ENCODE assay signal across 9 mouse cellular contexts in genomic region chr1:181379664-181380063, GRCm38 (mm10). TPM values are rescaled to one million over a fixed set of nuclear protein-coding genes. Genes with fewer than 3 reads are reported as not detected.
DNase-seq lines count a peak whose midpoint lies in the region; ATAC-seq and TF ChIP-seq lines count a peak whose summit lies in the region.
"Had no signal": no experiment of that assay in that cellular context is flagged by ENCODE, and none has a peak within 500 bp of the region (broad histone marks: within the 10 kb centered on the region; RNA-seq: fewer than 3 reads in every experiment).

No protein-coding gene starts in this region.

- no peaks in the 10 kb centered on the region for H3K9me3 ChIP-seq in midbrain, embryonic 16.5 days (replicated peaks; ENCODE audit: control insufficient read depth, low read length, poor library complexity, severe bottlenecking)
- H3K9me3 ChIP-seq: embryonic facial prominence, embryonic 15.5 days had no signal

- no peak overlapping the region for H3K4me3 ChIP-seq in midbrain, embryonic 16.5 days (ENCODE audit: low read depth, low read length)
- no peak overlapping the region for H3K4me3 ChIP-seq in thymus, adult 2 months (ENCODE audit: control insufficient read depth, insufficient read depth, low read length)
- H3K4me3 ChIP-seq: embryonic facial prominence, embryonic 15.5 days had no signal

- no peak for TF ChIP-seq POLR2A in thymus, adult 2 months (IDR thresholded peaks at IDR 0.05; ENCODE audit: control insufficient read depth, extremely low read depth, insufficient read depth, low read length, poor library complexity)

- no peak overlapping the region for H3K4me2 ChIP-seq in midbrain, embryonic 16.5 days (ENCODE audit: low read length)
- H3K4me2 ChIP-seq: embryonic facial prominence, embryonic 15.5 days had no signal

- WGBS in midbrain, embryonic 16.5 days: 26% methylated on average over 8 of the region's 8 CpGs
- WGBS in thymus, adult 2 months: 55% methylated on average over 8 of the region's 8 CpGs

- H3K9ac ChIP-seq in midbrain, embryonic 16.5 days (ENCODE audit: low read depth, low read length): no peak overlapping the region
- H3K9ac ChIP-seq: embryonic facial prominence, embryonic 15.5 days had no signal

- H3K27me3 ChIP-seq in Patski: peaks cover 7% of the 10 kb centered on the region
- H3K27me3 ChIP-seq in midbrain, embryonic 16.5 days (ENCODE audit: control insufficient read depth, insufficient read depth, low read depth, low read length): no peaks in the 10 kb centered on the region
- H3K27me3 ChIP-seq in thymus, adult 2 months (ENCODE audit: control insufficient read depth, insufficient read depth, low read length): no peaks in the 10 kb centered on the region

- peak; percentile 41 for DNase-seq in layer of hippocampus, adult 11-12 months (ENCODE audit: low spot score)
- no peak for DNase-seq in layer of hippocampus, postnatal 36 days
- DNase-seq in Patski (ENCODE audit: low read depth, low spot score) (no peak), liver (peak; percentile 70)
- peak; percentile 80 to 81 for DNase-seq in cerebellum, postnatal 14 days
- peak; percentile 64 for DNase-seq in thymus, adult 2 months

- in situ Hi-C loops in Patski (cut with MboI; ENCODE audit: low pct_unique_long_range_greater_than_20kb): no loop called here

- H3K36me3 ChIP-seq in midbrain, embryonic 16.5 days (ENCODE audit: control insufficient read depth, insufficient read depth, low read length): no peaks in the 10 kb centered on the region
- no peaks in the 10 kb centered on the region for H3K36me3 ChIP-seq in thymus, adult 2 months (ENCODE audit: control insufficient read depth, insufficient read depth, low read length)
- H3K36me3 ChIP-seq: embryonic facial prominence, embryonic 15.5 days had no signal

- POLR2A ChIA-PET in Patski (lab: Charles Lee): no interaction called here

- CTCF ChIA-PET in Patski (lab: Charles Lee): interaction anchor here (0.8 to 2.8 kb wide), 6 partner anchors 9 to 165 kb away, joined by 3 to 8 read pairs (median 6); no protein-coding TSS in a partner anchor

- ATAC-seq in Patski: no peak
- peak; percentile 67 for ATAC-seq in granulocyte monocyte progenitor cell, adult 5-6 weeks (replicated peaks; ENCODE audit: poor library complexity, severe bottlenecking)
- ATAC-seq in midbrain, embryonic 16.5 days: peak; percentile 12; the same call in 1 of the 2 replicates

- peaks cover 9% of the 10 kb centered on the region; the same call in 1 of the 2 replicates for H3K4me1 ChIP-seq in midbrain, embryonic 16.5 days (ENCODE audit: control insufficient read depth, insufficient read depth, low read length)
- H3K4me1 ChIP-seq in thymus, adult 2 months (replicated peaks; ENCODE audit: control insufficient read depth, insufficient read depth, low read length): peaks cover 5% of the 10 kb centered on the region; the same call in 1 of the 2 replicates
- H3K4me1 ChIP-seq: embryonic facial prominence, embryonic 15.5 days had no signal

- H3K27ac ChIP-seq in midbrain, embryonic 16.5 days (ENCODE audit: low read length): no peak overlapping the region
- no peak overlapping the region for H3K27ac ChIP-seq in thymus, adult 2 months (ENCODE audit: control insufficient read depth, insufficient read depth, low read length)
- H3K27ac ChIP-seq: embryonic facial prominence, embryonic 15.5 days had no signal

- peak; percentile 80 for TF ChIP-seq CTCF in Patski (IDR thresholded peaks at IDR 0.05)
- TF ChIP-seq CTCF in thymus, adult 2 months (IDR thresholded peaks at IDR 0.05; ENCODE audit: borderline replicate concordance, control insufficient read depth, extremely low read depth, insufficient read depth, low read length, poor library complexity): peak; percentile 78

RNA-seq across cellular contexts. Expression of gene Cnih3, which starts 27.2 kb away (rescaled TPM):
- total RNA-seq in layer of hippocampus, postnatal 36 days (2021): 10 to 100 TPM; 53.4 to 66.8 TPM
- polyA plus RNA-seq in Patski (2021): 0.03 TPM
- total RNA-seq in granulocyte monocyte progenitor cell, adult 5-6 weeks (2014; fragmentation: Nextera tagmentation): not detected in 2 replicates
- not detected in 2 replicates for total RNA-seq in granulocyte monocyte progenitor cell, adult 5-6 weeks (2017)
- 11.3 and 11.4 TPM in 2 replicates for polyA plus RNA-seq in midbrain, embryonic 16.5 days (2015; fragmentation: Nextera tagmentation; extraction: Ambion mirVana)
- polyA plus RNA-seq in thymus, adult 2 months (2012; rRNA removed): not detected in 2 replicates

Comparison
In these comparisons a context has a peak if more than half of its experiments do, and no peak if none do; other contexts are left out.
1. DNase-seq: peak in layer of hippocampus, adult 11-12 months (single experiment), cerebellum, postnatal 14 days (2 of 2), liver (single experiment) and thymus, adult 2 months (single experiment); none in layer of hippocampus, postnatal 36 days (0 of 2) and Patski (single experiment).
2. RNA of gene Cnih3, which starts 27.2 kb away (polyA plus RNA-seq): 11.3 to 11.4 TPM in midbrain, embryonic 16.5 days; 0.03 TPM in Patski (single experiment) and not detected in thymus, adult 2 months; every median in the first group is over 10 times any median in the second.